Mouse (Mus musculus) heart, embryonic 16.5 days (tissue): ENCODE measurements around the gene Ebf3. TPM values are rescaled to one million over a fixed set of nuclear protein-coding genes. Genes with fewer than 3 reads are reported as not detected.

Experiments used
- ATAC-seq: fragments of 200-750 bp; cut with Nextera tagmentation; replicated peaks from 2 replicates; pipeline ENCODE4 v1.8.0; 2017; ENCODE audit warnings: moderate number of reproducible peaks; ENCODE audit not compliant: insufficient read depth, low FRiP score; ENCODE audit errors: extremely low read depth
- H3K27ac ChIP-seq: fragments of 300-500 bp; sonication (generic); 2 replicates; pipeline ENCODE4 v1.5.1; 2014; ENCODE audit warnings: mild to moderate bottlenecking, low read length, control low read depth, moderate library complexity
- H3K27me3 ChIP-seq: fragments of 300-500 bp; sonication (generic); 2 replicates; pipeline ENCODE4 v1.6.1; 2014; ENCODE audit warnings: low read length, mixed read lengths; ENCODE audit not compliant: control insufficient read depth, insufficient read depth
- H3K36me3 ChIP-seq: fragments of 300-500 bp; sonication (generic); 2 replicates; pipeline ENCODE4 v1.6.1; 2014; ENCODE audit not compliant: control insufficient read depth, insufficient read depth
- H3K4me1 ChIP-seq: fragments of 300-500 bp; sonication (generic); 2 replicates; pipeline ENCODE4 v1.6.1; 2014; ENCODE audit warnings: low read length, mixed read lengths; ENCODE audit not compliant: control insufficient read depth, insufficient read depth
- H3K4me2 ChIP-seq: fragments of 300-500 bp; sonication (generic); 2 replicates; pipeline ENCODE4 v1.6.1; 2014; ENCODE audit warnings: low read depth, mild to moderate bottlenecking, control low read depth, low read length
- H3K4me3 ChIP-seq: fragments of 300-500 bp; sonication (generic); 2 replicates; pipeline ENCODE4 v1.5.1; 2014; ENCODE audit warnings: mild to moderate bottlenecking, control low read depth, low read length
- H3K9ac ChIP-seq: fragments of 300-500 bp; sonication (generic); 2 replicates; pipeline ENCODE4 v1.6.1; 2014; ENCODE audit warnings: low read length, control low read depth
- H3K9me3 ChIP-seq: fragments of 300-500 bp; sonication (generic); replicated peaks from 2 replicates; pipeline ENCODE4 v1.6.1; 2016; ENCODE audit warnings: low read length; ENCODE audit not compliant: control insufficient read depth
- WGBS: fragments of 180-500 bp; shearing (Covaris S2); extraction: QIAGEN DNeasy Blood & Tissue Kit; methylation state at CpG from one replicate; pipeline ENCODE4 v1.1.7; 2014; 5-methylcytosine and 5-hydroxymethylcytosine counted together
- polyA plus RNA-seq: library from polyadenylated mRNA; unstranded; fragments of >200 nt; fragmentation: Nextera tagmentation; extraction: Ambion mirVana; gene quantifications from 2 replicates; pipeline ENCODE4 v1.2.1, GENCODE M21; 2015

Ebf3 gene
- polyA plus RNA-seq, 1 experiment from 2014 or later = 0.56 TPM

DNA sequence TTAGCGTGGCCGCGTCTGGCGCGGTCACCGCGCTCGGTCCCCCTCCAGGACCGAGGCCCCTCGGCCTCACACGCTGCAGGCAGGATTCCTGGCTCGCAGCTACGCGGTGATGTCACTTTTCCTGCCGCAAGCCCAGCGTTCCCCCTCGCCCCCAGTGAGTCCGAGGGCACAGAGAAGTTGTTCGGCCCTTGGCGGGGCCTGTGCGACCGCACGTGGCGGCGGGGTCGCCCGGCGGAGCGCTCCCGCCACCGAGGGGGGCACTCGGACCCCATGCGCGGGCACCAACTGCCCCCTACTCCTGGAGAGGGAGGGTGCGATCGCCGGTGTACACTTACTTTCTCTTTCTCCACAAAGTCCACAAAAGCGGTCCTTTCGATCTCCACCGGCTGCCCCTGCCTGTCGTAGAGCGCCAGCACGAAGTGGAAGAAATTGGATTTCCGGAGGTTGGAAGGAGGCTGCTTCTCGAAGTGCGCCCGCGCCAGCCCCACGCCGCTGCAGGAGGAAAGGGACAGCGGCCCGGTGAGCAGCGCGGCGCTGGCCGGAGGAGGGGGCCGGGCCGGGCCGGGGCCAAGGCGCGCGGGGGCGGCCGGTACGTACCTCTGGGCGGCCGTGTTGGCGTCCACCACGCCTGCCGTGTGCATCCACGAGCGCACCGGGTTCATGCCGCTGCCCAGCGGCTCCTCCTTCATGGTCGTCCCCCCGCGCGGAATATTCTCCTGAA, 902 bp downstream of the Ebf3 start:
- H3K36me3 ChIP-seq = no peaks in the 10 kb centered on the region
- peaks cover 69% of the 10 kb centered on the region for H3K27me3 ChIP-seq
- no peak for ATAC-seq
- peak overlapping the region; percentile 59 for H3K27ac ChIP-seq
- peak overlapping the region; percentile 95 for H3K4me2 ChIP-seq
- H3K9ac ChIP-seq = peak overlapping the region; percentile 77
- H3K4me3 ChIP-seq = peak overlapping the region; percentile 78
- WGBS = under 1% methylated on average over 74 of the region's 79 CpGs
- H3K4me1 ChIP-seq = peaks cover 27% of the 10 kb centered on the region
- no peaks in the 10 kb centered on the region for H3K9me3 ChIP-seq

DNA sequence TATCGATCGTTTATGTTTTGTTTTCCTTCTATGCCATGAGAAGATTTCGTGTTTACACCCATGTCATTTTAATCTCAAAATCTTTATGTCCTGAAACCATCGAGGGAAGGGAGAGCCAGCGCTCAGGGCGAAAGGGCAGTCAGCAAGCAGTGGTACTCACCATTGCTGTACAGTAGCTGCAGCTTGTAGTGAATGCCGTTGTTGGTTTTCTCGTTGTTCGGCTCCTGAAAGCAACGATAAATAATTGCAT, 1.4 kb downstream of the Ebf3 start:
- H3K9ac ChIP-seq = peak overlapping the region; percentile 77
- peaks cover 66% of the 10 kb centered on the region for H3K27me3 ChIP-seq
- peak overlapping the region; percentile 95 for H3K4me2 ChIP-seq
- ATAC-seq = no peak
- H3K27ac ChIP-seq = no peak overlapping the region; the same call in 1 of the 2 replicates
- H3K9me3 ChIP-seq = no peaks in the 10 kb centered on the region
- H3K36me3 ChIP-seq = no peaks in the 10 kb centered on the region
- peaks cover 25% of the 10 kb centered on the region for H3K4me1 ChIP-seq
- 1% methylated on average over 10 of the region's 10 CpGs for WGBS
- peak overlapping the region; percentile 78 for H3K4me3 ChIP-seq

DNA sequence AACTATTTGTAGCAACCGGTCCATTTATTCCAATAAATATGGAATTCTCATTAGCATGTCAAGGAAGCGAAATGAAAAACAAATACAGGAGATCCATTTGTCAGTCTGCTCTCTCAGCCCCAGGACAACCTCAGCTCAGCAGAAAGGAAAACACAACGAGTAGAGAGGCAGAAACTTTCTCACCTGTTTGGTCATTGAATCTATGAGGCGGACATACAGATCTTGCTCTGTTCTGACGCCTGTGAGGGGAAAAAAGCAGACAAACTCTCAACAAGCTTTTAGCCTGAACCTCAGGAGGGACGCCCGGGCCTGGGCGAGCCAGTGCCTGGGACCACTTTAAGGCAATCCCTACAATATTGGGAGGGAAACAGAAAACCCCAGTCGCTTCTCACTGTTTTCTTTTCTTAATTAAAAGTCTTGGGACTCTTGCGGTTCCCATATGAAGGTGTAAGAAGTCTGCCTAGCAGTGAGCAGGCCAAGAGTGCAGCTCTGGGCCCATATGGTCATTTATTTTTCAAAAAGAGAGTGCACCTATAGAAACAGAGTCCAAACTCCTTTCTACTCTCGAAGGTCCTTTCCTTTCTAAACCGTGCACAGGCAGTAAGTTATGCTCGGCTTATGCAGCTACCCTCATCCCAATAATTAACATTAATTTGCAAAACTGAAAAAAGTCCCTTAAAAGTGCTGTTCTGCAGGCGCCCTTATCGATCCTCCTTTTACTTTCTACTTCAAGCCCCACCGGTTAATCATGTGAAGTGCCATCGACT, 1.9 kb downstream of the Ebf3 start:
- H3K4me2 ChIP-seq = peak overlapping the region; percentile 95
- WGBS = 15% methylated on average over 17 of the region's 17 CpGs
- peak overlapping the region; percentile 78 for H3K4me3 ChIP-seq
- peaks cover 23% of the 10 kb centered on the region for H3K4me1 ChIP-seq
- no peaks in the 10 kb centered on the region for H3K36me3 ChIP-seq
- no peak overlapping the region for H3K27ac ChIP-seq
- no peak for ATAC-seq
- peak overlapping the region; percentile 77 for H3K9ac ChIP-seq
- H3K27me3 ChIP-seq = peaks cover 64% of the 10 kb centered on the region
- no peaks in the 10 kb centered on the region for H3K9me3 ChIP-seq

DNA sequence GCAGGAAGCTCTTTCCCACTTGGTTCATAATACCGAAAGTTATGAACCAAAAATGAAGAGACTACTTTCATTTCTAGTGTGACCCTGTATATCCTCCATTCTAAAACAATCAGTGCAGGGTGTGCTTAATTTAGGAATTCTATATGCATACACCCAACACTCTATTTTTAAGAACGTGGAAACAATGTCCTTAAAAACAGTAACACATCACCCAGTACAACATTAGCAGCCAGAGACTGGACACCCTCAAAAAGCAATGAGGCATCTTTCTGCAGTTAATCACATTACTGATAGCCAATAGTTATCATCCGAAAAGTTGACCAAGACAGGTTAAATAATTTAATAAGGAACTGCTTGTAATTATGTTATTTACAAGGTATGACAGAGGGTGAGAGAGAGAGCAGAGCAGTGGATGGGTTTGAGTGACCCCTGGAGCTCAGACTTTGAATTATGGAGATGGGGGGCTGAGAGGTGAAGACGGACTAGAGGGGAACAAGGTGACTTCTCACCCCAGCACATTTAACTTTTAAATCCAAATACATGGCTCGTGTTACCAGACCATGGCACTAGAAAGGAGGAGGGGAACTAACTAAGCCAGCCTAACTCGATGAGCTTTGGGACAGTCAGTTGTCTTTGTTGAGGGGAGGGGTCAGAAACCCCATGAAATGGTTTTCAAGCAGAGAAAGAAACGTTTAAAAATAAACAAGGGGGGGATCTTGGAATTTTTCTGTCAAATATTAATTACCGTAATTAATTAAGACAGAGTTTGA, 2.7 kb downstream of the Ebf3 start:
- peak overlapping the region; percentile 95 for H3K4me2 ChIP-seq
- no peaks in the 10 kb centered on the region for H3K9me3 ChIP-seq
- H3K27me3 ChIP-seq = peaks cover 62% of the 10 kb centered on the region
- 12% methylated on average over 8 of the region's 8 CpGs for WGBS
- H3K27ac ChIP-seq = no peak overlapping the region
- peak overlapping the region; percentile 39 for H3K4me3 ChIP-seq
- no peak for ATAC-seq
- peaks cover 23% of the 10 kb centered on the region for H3K4me1 ChIP-seq
- H3K36me3 ChIP-seq = no peaks in the 10 kb centered on the region
- no peak overlapping the region for H3K9ac ChIP-seq

DNA sequence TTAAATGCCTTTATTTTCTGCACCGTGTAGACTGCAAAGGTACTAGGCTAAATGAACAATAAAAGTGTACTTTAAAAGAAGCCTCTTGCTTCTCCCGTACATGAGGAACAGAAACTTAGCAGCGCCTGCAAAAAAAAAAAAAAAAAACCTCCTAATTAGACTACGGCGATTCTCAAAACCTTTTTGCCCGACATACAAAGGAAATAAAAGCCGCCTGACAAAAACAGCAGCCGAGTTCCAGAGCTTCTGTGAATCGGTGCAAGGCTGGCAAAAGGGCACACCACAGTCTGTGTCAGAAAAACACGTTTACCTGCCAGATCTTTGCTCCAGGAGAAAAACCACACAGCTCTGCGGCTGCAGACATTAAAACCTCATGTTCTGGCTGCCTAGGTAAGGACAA, 3.4 kb downstream of the Ebf3 start:
- peaks cover 64% of the 10 kb centered on the region for H3K27me3 ChIP-seq
- no peaks in the 10 kb centered on the region for H3K36me3 ChIP-seq
- ATAC-seq = no peak
- H3K4me1 ChIP-seq = peaks cover 23% of the 10 kb centered on the region
- peak overlapping the region; percentile 95 for H3K4me2 ChIP-seq
- 10% methylated on average over 11 of the region's 11 CpGs for WGBS
- H3K4me3 ChIP-seq = peak overlapping the region; percentile 39
- no peaks in the 10 kb centered on the region for H3K9me3 ChIP-seq
- H3K27ac ChIP-seq = no peak overlapping the region
- H3K9ac ChIP-seq = no peak overlapping the region

DNA sequence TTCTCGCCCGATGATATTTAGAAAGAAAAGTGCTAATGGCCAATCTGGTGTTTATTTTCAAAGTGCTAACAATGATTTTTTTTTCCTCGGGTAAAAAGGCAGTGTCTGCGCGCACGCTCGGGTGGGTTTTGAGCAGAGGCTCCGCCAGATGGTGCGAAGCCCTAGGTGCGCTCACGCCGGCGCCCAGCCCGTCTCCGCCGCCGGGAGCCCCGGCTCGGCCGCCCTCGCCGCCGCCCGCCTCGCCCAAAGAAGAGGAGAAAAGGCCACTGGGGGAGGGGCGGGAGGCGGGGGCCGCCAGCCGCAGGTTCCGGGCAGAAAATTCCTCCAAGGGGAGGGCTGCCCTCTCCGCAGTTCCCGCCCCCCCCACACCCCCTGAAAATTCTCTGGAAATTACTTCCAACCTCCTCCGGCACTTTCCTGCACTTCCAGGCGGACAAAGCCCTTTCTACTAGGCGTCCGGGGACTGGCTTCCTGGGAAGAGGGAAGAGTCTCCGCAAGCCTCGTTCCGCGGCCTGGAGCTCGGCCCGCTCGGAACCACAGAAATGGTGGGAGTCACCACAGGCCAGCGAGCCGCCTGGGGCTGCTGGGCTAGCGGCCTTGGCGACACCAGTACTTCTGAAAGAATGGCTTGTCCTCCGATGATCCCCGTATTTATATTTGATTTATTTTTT, 4.0 kb downstream of the Ebf3 start:
- Histone ChIP-seq H3K36me3 (no peaks in the 10 kb centered on the region), H3K27ac (no peak overlapping the region; the same call in 1 of the 2 replicates), H3K4me3 (peak overlapping the region; percentile 39), H3K4me1 (peaks cover 21% of the 10 kb centered on the region), H3K4me2 (peak overlapping the region; percentile 95), H3K9me3 (no peaks in the 10 kb centered on the region), H3K27me3 (peaks cover 62% of the 10 kb centered on the region), H3K9ac (peak overlapping the region; percentile 66)
- 2% methylated on average over 44 of the region's 49 CpGs for WGBS
- no peak for ATAC-seq

DNA sequence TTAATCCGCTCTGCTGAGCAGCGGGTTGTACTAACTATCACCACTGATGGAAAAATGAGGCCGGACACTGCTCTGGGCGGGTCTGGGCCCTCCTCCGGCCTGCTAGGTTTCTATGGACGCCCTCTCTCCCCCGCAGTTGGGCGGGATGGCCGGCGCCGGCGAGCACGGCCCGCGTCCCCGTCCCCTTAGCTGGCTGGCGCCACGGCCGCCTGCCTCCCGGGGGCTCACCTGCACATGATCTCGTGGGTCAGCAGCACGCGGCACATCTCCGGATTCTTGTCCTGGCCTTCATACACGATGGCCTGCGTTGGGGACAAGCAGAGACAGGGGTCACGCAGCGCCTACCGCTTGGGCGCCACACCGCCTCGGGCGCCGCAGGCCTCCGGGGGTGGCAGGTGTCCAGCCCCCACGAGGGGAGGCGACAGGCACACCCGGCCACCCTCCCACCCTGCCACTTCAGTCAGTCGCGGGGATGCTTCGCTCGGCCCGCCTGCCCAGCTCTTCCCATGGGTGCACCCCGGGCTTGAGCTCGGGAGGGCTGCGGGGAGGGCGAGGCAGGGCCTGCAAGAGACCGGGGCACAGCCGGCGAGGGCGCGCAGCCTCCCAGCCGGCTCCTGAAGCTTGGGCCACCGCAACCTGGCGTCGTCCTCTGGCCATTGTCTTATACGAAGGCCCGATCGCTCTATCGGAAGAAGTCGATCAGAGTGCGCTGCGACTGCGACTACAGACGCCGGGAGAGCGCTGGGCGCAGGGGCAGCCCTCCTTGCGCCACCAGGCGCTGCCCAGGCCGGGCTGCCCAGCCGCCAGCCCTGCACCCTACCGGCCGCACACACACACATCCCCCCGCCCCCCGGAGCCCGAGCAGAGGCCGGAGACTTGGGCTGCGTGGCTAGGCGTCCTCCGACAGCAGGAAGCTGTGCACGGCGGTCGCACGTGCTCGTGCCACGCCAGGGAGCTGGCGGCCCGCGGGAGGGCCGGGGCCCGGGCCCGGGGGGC, 4.9 kb downstream of the Ebf3 start:
- Histone ChIP-seq H3K9ac (peak overlapping the region; percentile 66), H3K9me3 (no peaks in the 10 kb centered on the region), H3K36me3 (no peaks in the 10 kb centered on the region), H3K4me3 (peak overlapping the region; percentile 39), H3K27ac (peak overlapping the region; percentile 43), H3K27me3 (peaks cover 61% of the 10 kb centered on the region), H3K4me2 (peak overlapping the region; percentile 95), H3K4me1 (peaks cover 17% of the 10 kb centered on the region)
- no peak; the same call in 1 of the 2 replicates for ATAC-seq
- 3% methylated on average over 93 of the region's 93 CpGs for WGBS
